Comparison of ENCODE assay signal across 15 mouse cellular contexts in the genomic region with DNA sequence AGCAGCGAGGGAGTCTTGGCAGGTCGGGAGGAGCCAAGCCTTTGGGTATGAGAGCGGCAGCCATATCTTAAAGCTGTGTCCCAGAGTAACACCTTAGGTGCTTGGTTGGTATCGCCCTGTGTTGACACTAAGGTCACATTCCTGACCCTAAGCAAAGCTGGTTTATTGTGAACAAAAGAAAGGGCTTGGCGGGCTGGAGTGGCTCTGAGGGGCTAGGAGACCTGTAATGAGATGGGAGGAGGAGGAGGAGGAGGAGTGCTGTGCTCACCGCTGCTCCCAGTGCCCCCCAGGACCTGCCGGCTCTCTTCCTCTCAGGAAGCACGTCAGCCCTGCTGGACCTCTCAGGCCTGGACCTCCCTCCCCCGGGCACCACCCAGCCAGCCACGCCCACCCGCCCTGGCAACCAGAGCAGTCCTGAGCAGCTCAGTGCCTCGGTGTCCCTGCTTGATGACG. TPM values are rescaled to one million over a fixed set of nuclear protein-coding genes. Genes with fewer than 3 reads are reported as not detected.
DNase-seq lines count a peak whose midpoint lies in the region; ATAC-seq and TF ChIP-seq lines count a peak whose summit lies in the region.
"Had no signal": no experiment of that assay in that cellular context is flagged by ENCODE, and none has a peak within 500 bp of the region (broad histone marks: within the 10 kb centered on the region; RNA-seq: fewer than 3 reads in every experiment).

No protein-coding gene starts in this region.

- no peak for DNase-seq in heart, adult 11 months
- DNase-seq in midbrain, embryonic 10.5 days (ENCODE audit: low spot score): peak; percentile 38
- DNase-seq in liver, embryonic 13.5 days: no peak
- DNase-seq in stomach, postnatal 0 days (ENCODE audit: low spot score): peak; percentile 88
- no peak for DNase-seq in thymus, postnatal 0 days (ENCODE audit: low spot score)
- DNase-seq in cerebellum, postnatal 36 days: no peak
- DNase-seq: heart, postnatal 4 days; right cerebral cortex, postnatal 4 days; thymus, postnatal 14 days had no signal

- H3K9me3 ChIP-seq in heart, embryonic 12.5 days (replicated peaks): no peaks in the 10 kb centered on the region
- H3K9me3 ChIP-seq in midbrain, embryonic 10.5 days (replicated peaks): no peaks in the 10 kb centered on the region
- no peaks in the 10 kb centered on the region for H3K9me3 ChIP-seq in midbrain, embryonic 13.5 days
- no peaks in the 10 kb centered on the region for H3K9me3 ChIP-seq in liver, embryonic 13.5 days (replicated peaks)
- no peaks in the 10 kb centered on the region for H3K9me3 ChIP-seq in stomach, postnatal 0 days (ENCODE audit: control insufficient read depth, low read length)
- H3K9me3 ChIP-seq: embryonic facial prominence, embryonic 12.5 days had no signal

- 0 out of 2 replicates have a peak overlapping the region, but pooled peaks have one; percentile 14 for H3K4me2 ChIP-seq in heart, embryonic 12.5 days
- H3K4me2 ChIP-seq in midbrain, embryonic 13.5 days (replicated peaks): no peak overlapping the region
- H3K4me2 ChIP-seq in liver, embryonic 13.5 days: peak overlapping the region; percentile 32; the same call in 1 of the 2 replicates
- H3K4me2 ChIP-seq in stomach, postnatal 0 days (replicated peaks; ENCODE audit: low read depth): 0 out of 2 replicates have a peak overlapping the region, but pooled peaks have one; percentile 20
- H3K4me2 ChIP-seq: embryonic facial prominence, embryonic 12.5 days had no signal

- no peak overlapping the region for H3K4me3 ChIP-seq in heart, embryonic 12.5 days
- peak overlapping the region; percentile 30; the same call in 1 of the 2 replicates for H3K4me3 ChIP-seq in midbrain, embryonic 10.5 days
- H3K4me3 ChIP-seq in midbrain, embryonic 13.5 days (replicated peaks): no peak overlapping the region
- no peak overlapping the region for H3K4me3 ChIP-seq in liver, embryonic 13.5 days (replicated peaks)
- no peak overlapping the region for H3K4me3 ChIP-seq in stomach, postnatal 0 days (ENCODE audit: low read depth, low read length)
- H3K4me3 ChIP-seq: embryonic facial prominence, embryonic 12.5 days had no signal

- H3K27ac ChIP-seq in heart, embryonic 12.5 days (ENCODE audit: poor library complexity, severe bottlenecking): peak overlapping the region; percentile 14; the same call in 1 of the 2 replicates
- peak overlapping the region; percentile 73 for H3K27ac ChIP-seq in midbrain, embryonic 10.5 days (replicated peaks)
- no peak overlapping the region for H3K27ac ChIP-seq in midbrain, embryonic 13.5 days
- peak overlapping the region; percentile 55; the same call in 1 of the 2 replicates for H3K27ac ChIP-seq in liver, embryonic 13.5 days
- H3K27ac ChIP-seq in stomach, postnatal 0 days (replicated peaks): peak overlapping the region; percentile 56
- H3K27ac ChIP-seq: embryonic facial prominence, embryonic 12.5 days had no signal

- peak overlapping the region; percentile 44; the same call in 1 of the 2 replicates for H3K9ac ChIP-seq in heart, embryonic 12.5 days
- no peak overlapping the region for H3K9ac ChIP-seq in midbrain, embryonic 13.5 days (replicated peaks)
- H3K9ac ChIP-seq in liver, embryonic 13.5 days: peak overlapping the region; percentile 56
- H3K9ac ChIP-seq in stomach, postnatal 0 days (ENCODE audit: low read length): peak overlapping the region; percentile 41
- H3K9ac ChIP-seq: embryonic facial prominence, embryonic 12.5 days had no signal

- TF ChIP-seq CTCF in stomach, postnatal 0 days (IDR thresholded peaks at IDR 0.05; ENCODE audit: low read depth): no peak

- no peak for TF ChIP-seq EP300 in stomach, postnatal 0 days (optimal IDR thresholded peaks at IDR 0.05)

- peaks cover 57% of the 10 kb centered on the region for H3K4me1 ChIP-seq in heart, embryonic 12.5 days (replicated peaks)
- H3K4me1 ChIP-seq in midbrain, embryonic 10.5 days: peaks cover 43% of the 10 kb centered on the region
- H3K4me1 ChIP-seq in midbrain, embryonic 13.5 days (replicated peaks): peaks cover 6% of the 10 kb centered on the region; the same call in 1 of the 2 replicates
- H3K4me1 ChIP-seq in liver, embryonic 13.5 days (replicated peaks): peaks cover 62% of the 10 kb centered on the region
- H3K4me1 ChIP-seq in stomach, postnatal 0 days (replicated peaks; ENCODE audit: control insufficient read depth, insufficient read depth): peaks cover 3% of the 10 kb centered on the region; the same call in 1 of the 2 replicates

- peak; percentile 46; the same call in 1 of the 2 replicates for ATAC-seq in heart, embryonic 12.5 days (ENCODE audit: insufficient number of reproducible peaks, low FRiP score)
- ATAC-seq in midbrain, embryonic 13.5 days: no peak
- peak; percentile 70 for ATAC-seq in liver, embryonic 13.5 days (ENCODE audit: low read depth)
- ATAC-seq in stomach, postnatal 0 days (ENCODE audit: low FRiP score, low TSS enrichment): peak; percentile 69
- ATAC-seq: activated CD4-positive, CD25-positive, alpha-beta regulatory T cell, adult 4 months; CD4-positive, CD25-positive, alpha-beta regulatory T cell, adult 4 months had no signal

- no peaks in the 10 kb centered on the region for H3K27me3 ChIP-seq in heart, embryonic 12.5 days (replicated peaks)
- H3K27me3 ChIP-seq in midbrain, embryonic 10.5 days (ENCODE audit: low read depth, poor library complexity, severe bottlenecking): no peaks in the 10 kb centered on the region
- no peaks in the 10 kb centered on the region for H3K27me3 ChIP-seq in midbrain, embryonic 13.5 days
- H3K27me3 ChIP-seq in liver, embryonic 13.5 days: no peaks in the 10 kb centered on the region
- H3K27me3 ChIP-seq in stomach, postnatal 0 days (ENCODE audit: control insufficient read depth, insufficient read depth, low read length): no peaks in the 10 kb centered on the region
- H3K27me3 ChIP-seq: embryonic facial prominence, embryonic 12.5 days had no signal

- H3K36me3 ChIP-seq in heart, embryonic 12.5 days: peaks cover 94% of the 10 kb centered on the region
- peaks cover 96% of the 10 kb centered on the region for H3K36me3 ChIP-seq in midbrain, embryonic 10.5 days
- peaks cover 95% of the 10 kb centered on the region for H3K36me3 ChIP-seq in midbrain, embryonic 13.5 days
- peaks cover 91% of the 10 kb centered on the region for H3K36me3 ChIP-seq in liver, embryonic 13.5 days
- peaks cover 45% of the 10 kb centered on the region for H3K36me3 ChIP-seq in stomach, postnatal 0 days (ENCODE audit: control insufficient read depth, insufficient read depth, low read length)

- WGBS in heart, embryonic 12.5 days: 38% methylated on average over 13 of the region's 13 CpGs
- WGBS in midbrain, embryonic 10.5 days: 18% methylated on average over 13 of the region's 13 CpGs
- 18% methylated on average over 13 of the region's 13 CpGs for WGBS in midbrain, embryonic 13.5 days
- WGBS in liver, embryonic 13.5 days (ENCODE audit: insufficient replicate concordance): 30% methylated on average over 13 of the region's 13 CpGs
- WGBS in stomach, postnatal 0 days: 34% methylated on average over 10 of the region's 13 CpGs

RNA-seq across cellular contexts. Expression of gene Gm49510, which starts 10.0 kb away (rescaled TPM):
- 0.15 and 0.47 TPM in 2 replicates for polyA plus RNA-seq in heart, embryonic 12.5 days (2016; fragmentation: Nextera tagmentation; extraction: Ambion mirVana)
- polyA plus RNA-seq in midbrain, embryonic 10.5 days (2016; fragmentation: Nextera tagmentation; extraction: Ambion mirVana): 0.12 TPM in 1 of 2 replicates, not detected in the other
- polyA plus RNA-seq in midbrain, embryonic 13.5 days (2015; fragmentation: Nextera tagmentation; extraction: Ambion mirVana): 0.12 TPM in 1 of 2 replicates, not detected in the other
- polyA plus RNA-seq in liver, embryonic 13.5 days (2015; fragmentation: Nextera tagmentation; extraction: Ambion mirVana): 0.15 and 0.16 TPM in 2 replicates
- 0.27 and 0.28 TPM in 2 replicates for polyA plus RNA-seq in stomach, postnatal 0 days (2015; fragmentation: Nextera tagmentation; extraction: Ambion mirVana)
- polyA plus RNA-seq in thymus, postnatal 0 days (2015; fragmentation: Nextera tagmentation; extraction: Ambion mirVana): 0.10 and 0.32 TPM in 2 replicates
- polyA plus RNA-seq: activated CD4-positive, CD25-positive, alpha-beta regulatory T cell, adult 4 months; CD4-positive, CD25-positive, alpha-beta regulatory T cell, adult 4 months had no signal

RNA-seq across cellular contexts. Expression of gene Sh3bp1, which starts 10.1 kb away (rescaled TPM):
- polyA plus RNA-seq in heart, embryonic 12.5 days (2016; fragmentation: Nextera tagmentation; extraction: Ambion mirVana): 26.2 and 26.8 TPM in 2 replicates
- polyA plus RNA-seq in midbrain, embryonic 10.5 days (2016; fragmentation: Nextera tagmentation; extraction: Ambion mirVana): 16.5 and 18.7 TPM in 2 replicates
- polyA plus RNA-seq in midbrain, embryonic 13.5 days (2015; fragmentation: Nextera tagmentation; extraction: Ambion mirVana): 2.5 and 4.9 TPM in 2 replicates
- 17.7 and 22.2 TPM in 2 replicates for polyA plus RNA-seq in liver, embryonic 13.5 days (2015; fragmentation: Nextera tagmentation; extraction: Ambion mirVana)
- 22.7 and 27.4 TPM in 2 replicates for polyA plus RNA-seq in stomach, postnatal 0 days (2015; fragmentation: Nextera tagmentation; extraction: Ambion mirVana)
- polyA plus RNA-seq in thymus, postnatal 0 days (2015; fragmentation: Nextera tagmentation; extraction: Ambion mirVana): 27.7 and 39.1 TPM in 2 replicates

RNA-seq across cellular contexts. Expression of gene Gga1, which starts 12.4 kb away (rescaled TPM):
- 54.0 and 54.7 TPM in 2 replicates for polyA plus RNA-seq in heart, embryonic 12.5 days (2016; fragmentation: Nextera tagmentation; extraction: Ambion mirVana)
- 47.1 and 52.8 TPM in 2 replicates for polyA plus RNA-seq in midbrain, embryonic 10.5 days (2016; fragmentation: Nextera tagmentation; extraction: Ambion mirVana)
- 47.8 and 49.2 TPM in 2 replicates for polyA plus RNA-seq in midbrain, embryonic 13.5 days (2015; fragmentation: Nextera tagmentation; extraction: Ambion mirVana)
- 20.7 and 23.7 TPM in 2 replicates for polyA plus RNA-seq in liver, embryonic 13.5 days (2015; fragmentation: Nextera tagmentation; extraction: Ambion mirVana)
- polyA plus RNA-seq in stomach, postnatal 0 days (2015; fragmentation: Nextera tagmentation; extraction: Ambion mirVana): 35.6 and 39.3 TPM in 2 replicates
- polyA plus RNA-seq in thymus, postnatal 0 days (2015; fragmentation: Nextera tagmentation; extraction: Ambion mirVana): 42.4 and 42.5 TPM in 2 replicates

RNA-seq across cellular contexts. Expression of gene Pdxp, which starts 24.3 kb away (rescaled TPM):
- polyA plus RNA-seq in heart, embryonic 12.5 days (2016; fragmentation: Nextera tagmentation; extraction: Ambion mirVana): 33.4 and 34.2 TPM in 2 replicates
- 27.3 and 29.8 TPM in 2 replicates for polyA plus RNA-seq in midbrain, embryonic 10.5 days (2016; fragmentation: Nextera tagmentation; extraction: Ambion mirVana)
- polyA plus RNA-seq in midbrain, embryonic 13.5 days (2015; fragmentation: Nextera tagmentation; extraction: Ambion mirVana): 55.8 and 63.2 TPM in 2 replicates
- 6.9 and 7.4 TPM in 2 replicates for polyA plus RNA-seq in liver, embryonic 13.5 days (2015; fragmentation: Nextera tagmentation; extraction: Ambion mirVana)
- polyA plus RNA-seq in stomach, postnatal 0 days (2015; fragmentation: Nextera tagmentation; extraction: Ambion mirVana): 4.1 and 4.3 TPM in 2 replicates
- 16.3 and 16.5 TPM in 2 replicates for polyA plus RNA-seq in thymus, postnatal 0 days (2015; fragmentation: Nextera tagmentation; extraction: Ambion mirVana)

RNA-seq across cellular contexts. Expression of gene Lgals2, which starts 34.1 kb away (rescaled TPM):
- polyA plus RNA-seq in heart, embryonic 12.5 days (2016; fragmentation: Nextera tagmentation; extraction: Ambion mirVana): 0.84 TPM in 1 of 2 replicates, not detected in the other
- polyA plus RNA-seq in midbrain, embryonic 10.5 days (2016; fragmentation: Nextera tagmentation; extraction: Ambion mirVana): not detected in 2 replicates
- 1.1 TPM in 1 of 2 replicates, not detected in the other for polyA plus RNA-seq in midbrain, embryonic 13.5 days (2015; fragmentation: Nextera tagmentation; extraction: Ambion mirVana)
- 10.0 and 13.7 TPM in 2 replicates for polyA plus RNA-seq in liver, embryonic 13.5 days (2015; fragmentation: Nextera tagmentation; extraction: Ambion mirVana)
- 39.4 and 39.5 TPM in 2 replicates for polyA plus RNA-seq in stomach, postnatal 0 days (2015; fragmentation: Nextera tagmentation; extraction: Ambion mirVana)
- polyA plus RNA-seq in thymus, postnatal 0 days (2015; fragmentation: Nextera tagmentation; extraction: Ambion mirVana): 3.3 and 5.1 TPM in 2 replicates
- polyA plus RNA-seq: activated CD4-positive, CD25-positive, alpha-beta regulatory T cell, adult 4 months; CD4-positive, CD25-positive, alpha-beta regulatory T cell, adult 4 months; embryonic facial prominence, embryonic 12.5 days; neural tube, embryonic 14.5 days had no signal

Comparison
In these comparisons a context has a peak if more than half of its experiments do, and no peak if none do; other contexts are left out.
1. DNase-seq: peak in midbrain, embryonic 10.5 days (single experiment) and stomach, postnatal 0 days (single experiment); none in heart, adult 11 months (single experiment), liver, embryonic 13.5 days (single experiment), thymus, postnatal 0 days (single experiment) and cerebellum, postnatal 36 days (0 of 2).